Mouse (Mus musculus) lung, postnatal 36 days (tissue): ENCODE measurements at regions not wholly inside any gene's neighbourhood (a gene's known extent, or its start where the extent isn't known, plus 50 kb on each side); places are given as distances from the start of the nearest gene placed in this dataset.
"Not testable (repeated sequence)": the region's sequence is repeated elsewhere in the genome, so short reads cannot be mapped to it uniquely, and the experiment has no call there.

Source experiments
- DNase-seq: peaks from one replicate; pipeline ENCODE4 v3.0.0; 2022; ENCODE audit warnings: mixed read lengths

DNA sequence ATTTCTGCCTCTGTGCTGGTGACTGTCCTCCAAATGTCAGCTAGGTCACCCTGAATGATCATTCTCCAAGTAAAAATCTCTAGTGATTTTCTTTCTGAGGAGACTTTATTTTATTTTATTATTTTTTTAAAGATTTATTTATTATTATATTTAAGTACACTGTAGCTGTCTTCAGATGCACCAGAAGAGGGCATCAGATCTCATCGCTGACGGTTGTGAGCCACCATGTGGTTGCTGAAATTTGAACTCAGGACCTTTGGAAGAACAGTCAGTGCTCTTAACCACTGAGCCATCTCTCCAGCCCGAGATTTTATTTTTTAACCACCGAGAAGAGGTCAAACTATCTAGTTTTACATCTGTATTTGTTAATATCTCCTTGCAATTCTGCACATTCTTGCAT, 50.5 kb upstream of the Slc44a3 start:
- not testable (repeated sequence) for DNase-seq
